Mouse (Mus musculus): ENCODE results near the gene Rimbp3.

DNA sequence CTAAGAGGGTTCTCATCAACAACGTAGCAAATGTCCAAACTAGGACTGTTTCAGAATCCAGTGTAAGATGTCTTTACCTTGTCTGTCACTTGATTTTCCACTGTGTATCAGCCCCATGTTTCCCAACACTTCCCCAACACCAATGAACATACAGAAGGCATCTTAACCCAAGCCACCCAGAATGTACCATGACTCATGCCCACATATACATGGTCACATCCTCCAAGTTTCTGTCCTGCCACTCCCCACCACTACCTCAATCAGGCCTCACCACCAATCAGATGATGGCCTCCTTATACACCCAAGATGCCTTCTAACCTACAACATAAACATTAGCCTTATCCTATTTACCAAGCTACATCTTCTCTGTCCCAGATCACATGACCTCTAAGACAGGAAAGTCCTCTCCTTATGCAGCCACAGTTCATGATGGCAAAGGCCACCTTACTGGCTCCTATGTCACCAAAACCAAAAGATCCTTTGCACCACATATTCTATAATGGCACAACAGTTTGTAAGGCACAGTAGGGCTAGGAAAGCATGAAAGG is 30.7 kb upstream of the Rimbp3 start:
- TF ChIP-seq CTCF (conservative IDR thresholded peaks at IDR 0.05 in 1 of 2, IDR thresholded peaks at IDR 0.05 in 1 of 2; ENCODE audit: low read depth in 2 of 2, low read length in 2 of 2) (no peak), MXI1 (IDR thresholded peaks at IDR 0.05; ENCODE audit: low read depth, low read length) (no peak), JUND (conservative IDR thresholded peaks at IDR 0.05; ENCODE audit: low read depth, low read length) (no peak), CHD2 (IDR thresholded peaks at IDR 0.05; ENCODE audit: low read length) (no peak), ELF1 (IDR thresholded peaks at IDR 0.05; ENCODE audit: low read depth, low read length) (no peak), JUN (IDR thresholded peaks at IDR 0.05; ENCODE audit: insufficient read depth, low read depth, low read length) (no peak), POLR2A (IDR thresholded peaks at IDR 0.05; ENCODE audit: low read depth, low read length) (no peak), HCFC1 (IDR thresholded peaks at IDR 0.05; ENCODE audit: low read depth, low read length) (no peak), TBP (conservative IDR thresholded peaks at IDR 0.05; ENCODE audit: low read depth, low read length) (no peak), EP300 (IDR thresholded peaks at IDR 0.05; ENCODE audit: low read length) (no peak), ZNF384 (IDR thresholded peaks at IDR 0.05; ENCODE audit: low read depth, low read length) (no peak), POLR2AphosphoS2 (IDR thresholded peaks at IDR 0.05; ENCODE audit: low read depth, low read length) (no peak), GABPA (IDR thresholded peaks at IDR 0.05; ENCODE audit: insufficient replicate concordance, low read depth, low read length) (no peak)
